Mouse (Mus musculus) brain, embryonic 14.5 days (tissue): ENCODE data around the gene Cdyl. TPM values are rescaled to one million over a fixed set of nuclear protein-coding genes. Genes with fewer than 3 reads are reported as not detected.
"Not testable (repeated sequence)": the region's sequence is repeated elsewhere in the genome, so short reads cannot be mapped to it uniquely, and the experiment has no call there.

Experiments
- DNase-seq: peaks from one replicate; pipeline ENCODE4 v3.0.0-alpha.2; 2011; ENCODE audit warnings: low read depth
- CTCF ChIP-seq: fragments of 200-500 bp; IDR thresholded peaks from 2 replicates; pipeline ENCODE4 v1.5.1; 2012; ENCODE audit warnings: inconsistent platforms, mild to moderate bottlenecking, moderate library complexity, borderline replicate concordance; ENCODE audit not compliant: insufficient read depth, insufficient read length; ENCODE audit errors: extremely low read depth
- POLR2A ChIP-seq: fragments of 200-500 bp; IDR thresholded peaks from 2 replicates; pipeline ENCODE4 v1.6.1; 2012; ENCODE audit warnings: mild to moderate bottlenecking, inconsistent platforms, borderline replicate concordance; ENCODE audit not compliant: poor library complexity, insufficient read depth, insufficient read length, severe bottlenecking; ENCODE audit errors: extremely low read depth
- polyA plus RNA-seq: library from polyadenylated mRNA; depleted of rRNA; stranded (reverse); fragments of >200 nt; gene quantifications from 2 replicates; pipeline ENCODE4 v1.2.3, GENCODE M21; 2012

Gene Cdyl
- polyA plus RNA-seq, 1 experiment: 6.9 TPM

GRCm38 (mm10) chr13:35811361-35812190 is 151.9 kb downstream of the Cdyl start:
- no peak for DNase-seq
- TF ChIP-seq POLR2A (no peak), CTCF (no peak)

GRCm38 (mm10) chr13:35812191-35812440 is 152.5 kb downstream of the Cdyl start:
- no peak for TF ChIP-seq POLR2A
- DNase-seq: no peak

- no peak for DNase-seq
- no peak; the same call in 1 of the 2 replicates for TF ChIP-seq CTCF
- TF ChIP-seq POLR2A: no peak
These were observed 153.9 kb downstream of the Cdyl start for GRCm38 (mm10) chr13:35813348-35814127.

- no peak for DNase-seq
- TF ChIP-seq POLR2A (no peak), CTCF (no peak)
These were observed 155.6 kb downstream of the Cdyl start for GRCm38 (mm10) chr13:35815205-35815726.

GRCm38 (mm10) chr13:35815782-35816368 is 156.2 kb downstream of the Cdyl start:
- TF ChIP-seq POLR2A: no peak
- TF ChIP-seq CTCF: no peak
- DNase-seq: no peak

DNA sequence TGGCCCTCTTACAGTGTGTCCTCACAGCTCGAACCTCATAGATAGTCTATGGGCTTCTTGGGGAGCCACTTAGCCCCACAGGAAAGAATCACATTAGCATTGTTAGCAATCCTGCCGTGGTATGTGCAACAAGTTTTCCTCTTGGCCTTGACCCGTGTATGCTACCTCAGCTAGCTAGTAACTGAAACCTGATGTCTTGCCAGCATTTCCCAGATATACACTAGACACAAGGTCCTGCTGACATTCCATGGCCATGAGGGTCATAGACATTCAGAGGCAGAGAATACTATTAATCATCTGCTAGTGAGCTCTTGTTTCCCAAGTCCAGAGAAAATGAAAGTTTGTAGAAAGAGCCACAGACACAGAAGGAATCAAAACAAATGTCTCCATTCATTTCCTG is 158.0 kb downstream of the Cdyl start:
- no peak for TF ChIP-seq POLR2A
- TF ChIP-seq CTCF: no peak
- DNase-seq: no peak

DNA sequence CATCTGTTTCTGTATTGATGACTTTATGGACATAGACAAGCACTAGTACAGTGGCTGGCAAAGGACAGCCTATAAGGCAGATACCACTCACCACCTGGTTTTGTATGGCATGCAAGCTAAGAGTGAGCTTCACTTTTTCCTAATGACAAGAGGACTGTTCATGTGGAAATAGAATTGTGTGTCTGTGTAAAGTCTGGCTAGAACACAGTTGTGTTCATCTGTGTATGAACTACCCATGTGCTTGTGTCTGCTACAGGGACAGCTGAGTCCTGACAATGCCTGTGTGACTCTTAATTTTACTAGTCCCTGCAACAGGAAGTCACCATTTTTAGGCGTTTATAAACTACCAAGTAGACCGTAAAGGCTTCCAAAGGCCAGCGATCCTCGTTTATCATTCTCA is 158.4 kb downstream of the Cdyl start:
- TF ChIP-seq POLR2A (no peak), CTCF (no peak)

DNA sequence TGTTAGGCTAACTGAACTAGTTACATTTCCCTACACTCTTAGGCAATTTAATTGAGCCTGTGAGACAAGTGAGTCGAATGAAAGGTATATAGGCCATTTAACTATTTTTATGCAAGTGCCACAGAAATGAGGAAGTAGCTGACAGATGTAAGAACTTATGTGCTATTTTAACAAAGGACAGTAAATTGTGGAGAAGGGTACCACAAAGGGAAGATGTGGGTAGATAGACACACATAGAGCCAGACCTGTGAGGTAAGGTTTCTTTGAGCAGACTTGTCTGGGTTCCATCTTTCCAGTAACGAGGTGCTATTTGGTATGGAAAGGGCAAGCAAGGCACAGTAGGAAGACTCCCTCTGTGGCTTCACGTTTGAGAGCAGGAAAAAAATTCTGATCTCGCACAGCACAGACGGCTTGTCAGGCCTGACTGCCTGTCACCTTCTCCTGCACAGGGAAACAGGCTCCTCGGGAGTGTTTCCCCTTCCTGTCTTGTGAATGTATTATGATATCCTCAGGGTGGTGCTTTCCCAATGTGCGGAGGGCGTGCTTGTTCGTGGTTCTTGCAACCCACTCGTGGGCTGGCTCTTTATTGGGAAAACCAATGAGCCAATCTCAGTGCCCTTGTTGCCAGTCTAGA is 162.3 kb downstream of the Cdyl start:
- TF ChIP-seq POLR2A: no peak
- TF ChIP-seq CTCF: no peak
- DNase-seq: no peak

More for the DNA sequence above, 158.4 kb downstream of the Cdyl start:
- no peak for DNase-seq

GRCm38 (mm10) chr13:35822795-35823194 is 163.2 kb downstream of the Cdyl start:
- DNase-seq: peak; percentile 74
- no peak for TF ChIP-seq POLR2A
- no peak for TF ChIP-seq CTCF

DNA sequence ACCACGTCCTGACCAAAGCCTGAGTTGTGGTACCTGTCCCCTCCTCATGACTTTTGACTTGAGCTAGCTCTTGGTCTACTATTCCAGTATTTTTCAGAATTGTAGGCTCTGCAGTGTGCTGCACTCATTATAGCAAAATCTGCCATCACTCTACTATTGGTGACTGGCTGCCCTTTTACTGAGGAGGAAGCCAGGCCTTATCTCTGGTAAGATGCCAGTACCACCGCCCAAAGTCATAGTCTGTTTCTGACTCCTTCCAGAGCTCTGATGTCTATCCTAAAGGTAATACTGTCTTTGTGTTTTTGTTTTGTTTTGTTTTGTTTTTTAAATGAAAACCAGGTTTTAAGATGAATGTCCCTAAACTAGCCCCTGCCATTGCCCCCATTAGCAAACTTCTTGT is 166.0 kb downstream of the Cdyl start:
- TF ChIP-seq CTCF (no peak), POLR2A (no peak)

DNA sequence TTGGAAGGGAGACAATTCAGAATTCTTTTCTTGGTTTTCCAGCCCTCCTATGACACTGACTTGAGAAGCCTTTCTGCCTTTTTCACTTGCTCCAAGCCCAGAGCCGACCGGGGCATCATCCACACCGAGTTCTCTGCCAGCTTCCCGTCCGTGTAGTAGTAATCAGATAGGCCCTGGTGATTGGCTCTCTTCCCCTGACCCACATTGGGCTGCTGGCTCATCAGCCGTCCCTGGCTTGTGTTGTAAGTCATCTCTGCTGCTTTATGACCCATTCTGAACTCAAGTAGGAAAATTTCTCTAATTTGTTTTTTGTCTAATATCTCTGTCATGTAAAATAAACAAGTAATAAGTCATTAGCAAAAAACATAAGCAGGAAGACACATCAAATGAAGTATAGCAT is 173.0 kb downstream of the Cdyl start:
- TF ChIP-seq POLR2A: no peak
- no peak for TF ChIP-seq CTCF
- DNase-seq: no peak

More for the DNA sequence above, 166.0 kb downstream of the Cdyl start:
- no peak for DNase-seq

- TF ChIP-seq CTCF: no peak
- no peak for TF ChIP-seq POLR2A
These were observed 174.3 kb downstream of the Cdyl start for GRCm38 (mm10) chr13:35833941-35834340.

DNA sequence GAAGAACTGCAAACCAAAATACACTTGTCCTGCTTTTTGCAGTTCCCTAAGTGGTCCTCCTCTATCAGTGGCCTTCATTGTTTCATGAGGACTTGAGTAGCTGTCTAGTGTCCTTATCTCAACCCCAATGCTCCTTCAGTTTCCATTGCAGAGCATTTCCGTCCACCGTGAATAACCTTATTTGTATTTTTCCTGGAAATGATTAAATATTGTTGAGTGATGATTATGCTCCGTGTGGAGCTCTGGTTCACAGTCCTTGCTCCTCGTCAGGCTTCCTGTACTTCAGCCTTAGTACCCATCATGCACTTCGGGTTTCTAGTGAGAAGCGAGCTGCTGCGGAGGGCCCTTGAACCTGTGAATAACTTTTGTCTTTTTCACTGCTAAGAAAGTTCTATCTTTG is 176.0 kb downstream of the Cdyl start:
- TF ChIP-seq CTCF: no peak
- no peak for TF ChIP-seq POLR2A

More at GRCm38 (mm10) chr13:35833941-35834340, 174.3 kb downstream of the Cdyl start:
- no peak for DNase-seq

GRCm38 (mm10) chr13:35836501-35836900 is 176.9 kb downstream of the Cdyl start:
- not testable (repeated sequence) for DNase-seq

More for the DNA sequence above, 176.0 kb downstream of the Cdyl start:
- DNase-seq: no peak
